Mouse (Mus musculus) gastrocnemius, postnatal 4 days (tissue): ENCODE data around the gene Ceacam20. TPM values are rescaled to one million over a fixed set of nuclear protein-coding genes. Genes with fewer than 3 reads are reported as not detected.
"Not testable (repeated sequence)": the region's sequence is repeated elsewhere in the genome, so short reads cannot be mapped to it uniquely, and the experiment has no call there.

Source experiments
- DNase-seq, 2 experiments: peaks; one replicate each; pipeline ENCODE4 v3.0.0; 2021 to 2022; ENCODE audit warnings: low spot score in 2 of 2, mixed read lengths in 2 of 2
- total RNA-seq, 2 experiments: library from RNA; stranded (reverse); gene quantifications; 2 replicates each; pipeline ENCODE4 v1.2.3; 2021

Ceacam20 gene
- total RNA-seq, 2 experiments from 2014 or later = not detected

DNA sequence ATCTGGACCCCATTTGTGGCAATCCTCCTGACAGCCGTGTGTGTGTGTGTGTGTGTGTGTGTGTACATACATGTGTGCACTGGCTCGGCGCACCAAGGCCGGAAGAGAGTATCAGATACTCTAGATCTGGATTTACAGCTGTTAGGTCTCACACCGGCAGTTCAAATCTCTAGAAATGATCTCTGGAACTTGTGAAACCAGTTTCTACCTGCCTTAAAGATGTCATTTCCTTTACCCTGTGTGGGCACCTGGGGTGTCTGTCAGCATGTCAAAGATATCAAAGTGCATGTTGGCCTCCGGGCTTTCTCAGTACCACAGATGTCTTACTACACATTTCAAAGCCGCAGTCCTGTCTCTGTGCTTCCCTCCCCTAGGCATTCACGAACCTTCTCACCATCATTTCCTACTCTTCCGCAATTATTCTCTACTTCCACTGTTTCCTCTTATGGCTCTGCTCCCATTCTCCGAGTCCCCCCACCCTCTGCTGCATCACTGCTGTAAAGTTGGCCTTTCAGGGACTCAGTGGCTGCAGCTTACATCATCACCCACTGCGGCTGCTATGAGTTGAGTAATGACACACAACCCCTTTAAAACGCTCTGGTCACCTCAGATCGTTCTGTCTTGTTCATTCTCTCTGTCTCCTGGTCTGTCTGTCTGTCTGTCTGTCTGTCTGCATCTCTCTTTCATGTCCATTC, 19.2 kb upstream of the Ceacam20 start:
- DNase-seq = no peak

DNA sequence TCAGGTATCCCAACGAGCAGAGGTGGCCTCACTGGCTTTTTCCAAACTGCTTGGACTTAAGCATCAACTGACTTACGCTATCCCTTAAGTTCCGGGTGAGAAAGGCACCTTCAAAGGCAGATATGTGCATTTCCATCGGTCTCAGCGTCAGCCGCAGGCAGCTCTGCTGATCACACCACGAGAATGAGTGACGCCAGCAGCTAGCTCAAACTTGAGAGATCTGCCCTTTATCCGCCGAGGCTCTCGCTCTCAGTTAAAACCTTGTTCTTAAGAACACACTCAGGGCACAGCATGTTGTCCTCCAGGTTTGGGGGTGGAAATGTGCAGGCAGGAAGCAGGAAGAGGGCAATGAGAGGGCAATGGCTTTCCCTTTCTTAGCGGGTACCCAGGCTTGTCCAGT, 16.3 kb upstream of the Ceacam20 start:
- no peak for DNase-seq

DNA sequence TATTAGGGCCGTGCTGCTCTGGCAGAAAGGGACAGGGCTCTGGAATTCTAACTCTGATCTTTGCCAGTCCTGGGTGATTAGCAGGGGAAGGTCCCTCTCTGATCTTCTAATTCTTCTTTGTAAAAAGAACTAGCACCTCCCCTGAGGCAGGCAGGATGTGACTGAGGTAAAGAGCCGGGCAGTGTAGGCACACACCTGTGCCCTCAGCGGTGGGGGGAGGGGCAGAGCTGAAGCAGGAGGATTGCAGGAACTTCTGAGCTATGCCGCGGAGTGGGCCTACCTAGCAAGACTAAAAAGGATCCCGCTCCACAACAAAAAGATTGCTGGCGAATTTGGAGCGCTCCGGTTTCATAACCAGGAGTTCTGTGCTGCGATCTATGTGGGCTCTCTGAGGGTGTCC, 15.2 kb upstream of the Ceacam20 start:
- DNase-seq = no peak

DNA sequence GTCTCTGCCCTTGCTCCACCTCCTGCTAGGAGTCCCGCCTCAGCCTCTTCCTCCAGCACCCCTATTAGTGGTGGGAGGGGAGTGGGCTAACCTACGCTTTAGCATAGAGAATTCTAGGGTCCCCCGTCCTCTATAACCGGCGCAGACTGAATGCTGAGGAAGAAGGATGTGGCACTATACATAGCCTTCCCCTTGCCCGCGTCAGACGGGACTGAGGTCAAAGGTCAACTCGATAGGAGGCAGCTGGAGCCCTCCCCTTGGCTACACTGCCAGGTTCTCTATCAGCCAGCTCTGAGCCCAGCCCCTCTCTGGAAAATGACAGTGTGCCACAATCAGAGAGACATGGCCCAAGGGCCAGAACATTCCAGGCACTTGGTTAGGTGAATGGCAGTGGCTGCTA, 14.6 kb upstream of the Ceacam20 start, which contains the start of gene Igsf23:
TSS of gene Igsf23 (minus strand) at position 168 of the 400 bp plus-strand sequence.
- no peak for DNase-seq

DNA sequence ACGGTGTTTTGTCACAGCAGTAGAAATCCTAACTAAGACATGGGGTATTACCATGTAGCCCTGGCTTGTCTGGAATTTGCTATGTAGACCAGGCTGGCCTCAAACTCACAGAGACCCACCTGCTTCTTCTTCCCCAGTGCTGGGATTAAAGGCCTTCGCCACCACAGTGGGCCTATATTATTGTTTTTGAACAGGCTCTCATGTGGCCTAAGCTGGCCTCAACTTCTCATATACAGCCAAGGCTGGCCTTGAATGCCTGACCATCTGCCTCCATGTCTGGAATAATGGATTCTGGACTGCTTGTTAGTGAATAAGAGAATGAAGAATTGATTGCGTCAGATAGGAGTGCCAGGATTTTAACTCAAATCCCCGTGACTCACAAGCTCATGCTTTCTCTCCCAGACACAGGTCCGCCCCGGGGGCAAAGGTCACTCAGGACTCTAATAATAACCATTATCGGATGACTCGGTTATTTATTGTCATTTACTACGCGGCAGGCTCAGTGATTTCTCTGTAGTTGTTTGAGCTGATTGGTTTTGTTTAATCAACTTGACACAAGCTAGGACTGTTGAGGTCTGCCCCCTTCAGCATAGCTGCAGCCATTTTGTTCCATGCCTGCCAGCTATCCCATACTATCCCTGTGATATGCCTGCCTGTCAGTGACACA, 12.8 kb upstream of the Ceacam20 start:
- no peak for DNase-seq

DNA sequence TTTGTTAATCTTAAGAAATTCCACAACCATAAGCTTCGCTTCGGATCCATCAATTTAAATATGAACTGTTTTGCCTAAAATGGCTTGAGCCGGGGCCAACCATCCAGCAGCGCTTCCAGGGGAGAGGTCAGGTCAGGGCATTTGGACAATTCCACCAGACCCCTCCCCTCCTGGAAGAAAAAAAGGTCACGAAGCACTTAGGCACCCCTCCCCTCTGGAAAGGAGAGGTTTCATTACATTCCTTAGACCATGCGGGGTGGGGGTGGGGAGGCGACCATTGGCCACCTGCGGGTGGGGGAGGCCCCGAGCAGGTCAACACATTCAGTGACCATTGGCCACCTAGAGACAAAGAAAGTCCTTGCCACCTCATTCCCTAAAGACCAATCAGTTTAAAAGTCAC, 12.2 kb upstream of the Ceacam20 start:
- DNase-seq = no peak

DNA sequence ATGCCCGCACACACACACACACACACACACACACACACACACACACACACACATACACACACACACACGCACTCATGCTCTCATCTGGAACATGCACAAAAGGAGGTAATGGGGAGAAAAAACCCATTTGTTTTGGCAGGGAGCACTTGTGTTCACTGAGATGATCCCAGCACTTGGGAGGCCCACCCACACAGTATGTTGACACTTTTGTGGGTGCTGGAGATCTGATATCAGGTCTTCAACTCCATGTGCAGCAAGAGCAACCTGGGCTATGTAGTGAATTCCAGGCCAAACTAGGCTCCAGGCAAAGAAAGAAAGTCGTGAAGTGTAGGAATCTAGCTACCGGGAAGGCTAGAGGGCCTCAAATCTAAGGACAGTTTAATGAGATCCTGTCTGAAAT, 9.4 kb upstream of the Ceacam20 start:
- DNase-seq = no peak

DNA sequence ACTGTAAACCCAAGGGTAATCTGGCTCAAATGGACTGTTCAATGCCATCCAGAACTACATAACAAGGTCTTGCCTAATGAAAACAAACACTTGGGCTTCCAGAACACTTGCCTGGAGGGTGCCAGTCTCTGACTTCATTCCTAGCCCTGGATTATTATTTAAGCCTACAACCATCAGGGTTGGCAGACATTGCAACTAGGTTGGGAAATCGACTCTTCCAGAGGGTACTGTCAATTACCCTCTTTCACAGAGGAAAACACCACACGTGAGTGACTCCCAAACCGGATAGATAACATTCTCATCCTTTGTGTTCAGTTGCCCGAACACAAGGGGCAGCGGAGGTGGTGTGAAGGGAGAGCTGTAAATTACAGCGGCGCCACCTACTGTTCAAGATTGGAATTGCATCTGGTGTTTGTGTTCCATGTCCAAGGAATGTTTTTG, 8.9 kb upstream of the Ceacam20 start:
- DNase-seq = peak; percentile 77 to 88

DNA sequence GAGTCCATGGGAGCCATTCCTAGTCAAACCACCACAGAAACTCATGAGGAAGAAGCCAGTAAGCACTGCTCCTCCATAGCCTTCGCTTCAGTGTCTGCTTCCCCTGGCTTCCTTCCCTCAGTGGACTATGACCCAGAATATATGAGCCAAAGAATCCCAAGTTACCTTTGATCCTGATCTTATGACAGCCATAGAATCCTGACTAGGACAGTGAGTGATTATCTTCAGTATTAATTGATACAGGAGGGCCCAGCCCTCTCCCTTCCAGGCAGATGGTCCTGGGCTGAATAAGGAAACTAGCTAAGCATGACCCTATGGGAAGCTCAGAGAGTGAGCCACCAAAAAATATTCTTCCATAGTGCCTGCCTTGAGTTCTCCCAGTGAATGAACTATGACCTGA, 2.8 kb upstream of the Ceacam20 start:
- DNase-seq = no peak

DNA sequence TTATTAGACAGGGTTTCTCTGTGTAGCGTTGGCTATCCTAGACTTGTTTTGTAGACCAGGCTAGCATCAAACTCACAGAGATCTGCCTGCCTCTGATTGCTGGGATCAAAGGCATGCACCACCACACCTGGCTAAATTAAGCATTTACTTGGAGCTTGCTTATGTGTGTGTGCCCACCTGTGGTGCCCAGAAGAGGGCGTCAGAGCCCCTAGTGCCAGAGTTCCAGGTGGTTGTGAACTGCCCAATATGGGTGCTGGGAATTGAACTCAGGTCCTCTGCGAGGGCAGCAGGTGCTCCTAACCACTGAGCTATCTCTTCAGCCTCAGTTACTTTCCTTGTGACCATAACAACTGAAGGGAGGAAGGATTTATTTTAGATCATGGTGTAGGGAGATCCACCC, 3.9 kb downstream of the Ceacam20 start:
- no peak for DNase-seq

DNA sequence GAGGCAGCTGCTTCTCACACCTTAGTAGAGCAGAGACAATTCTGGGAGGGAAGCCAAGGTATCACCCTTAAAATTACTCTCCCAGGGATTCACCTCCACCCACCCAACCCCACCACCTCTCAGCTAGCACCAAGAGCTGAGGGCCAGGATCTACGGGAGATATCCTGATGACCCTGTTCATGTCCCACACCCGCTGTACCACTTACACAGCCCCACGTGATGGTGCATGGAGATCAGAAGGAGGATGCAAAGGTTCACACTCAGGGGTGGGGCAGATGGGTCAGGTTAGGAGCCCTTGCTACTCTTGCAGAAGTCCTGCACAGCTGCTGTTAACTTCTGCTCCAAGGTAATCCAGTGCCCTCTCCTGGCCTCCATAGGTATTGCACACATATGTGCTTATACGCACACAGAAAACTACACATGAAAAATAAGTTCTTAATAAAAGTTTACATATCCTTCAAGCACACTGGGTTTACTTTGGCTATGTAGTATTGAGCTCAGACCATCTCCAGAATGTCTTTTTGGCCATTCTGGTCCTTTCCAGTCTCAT, 4.4 kb downstream of the Ceacam20 start:
- no peak for DNase-seq

DNA sequence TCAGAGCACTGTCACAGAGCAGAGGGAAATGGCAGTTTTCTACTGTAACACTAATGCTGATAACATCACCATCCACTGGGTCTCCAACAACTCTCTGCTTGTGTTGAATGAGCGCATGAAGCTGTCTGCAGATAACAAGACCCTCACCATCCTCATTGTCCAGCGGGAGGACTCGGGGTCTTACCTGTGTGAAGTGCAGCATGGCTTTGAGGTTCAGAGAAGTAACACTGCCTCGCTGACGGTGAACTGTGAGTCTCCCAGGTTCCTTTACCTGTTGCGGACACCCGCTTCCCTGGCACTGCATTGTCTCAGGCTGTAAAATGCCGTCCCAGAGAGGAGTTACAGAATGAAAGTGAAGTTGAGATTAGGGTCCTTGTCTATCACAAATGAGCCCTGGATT, 5.0 kb downstream of the Ceacam20 start:
- no peak for DNase-seq

DNA sequence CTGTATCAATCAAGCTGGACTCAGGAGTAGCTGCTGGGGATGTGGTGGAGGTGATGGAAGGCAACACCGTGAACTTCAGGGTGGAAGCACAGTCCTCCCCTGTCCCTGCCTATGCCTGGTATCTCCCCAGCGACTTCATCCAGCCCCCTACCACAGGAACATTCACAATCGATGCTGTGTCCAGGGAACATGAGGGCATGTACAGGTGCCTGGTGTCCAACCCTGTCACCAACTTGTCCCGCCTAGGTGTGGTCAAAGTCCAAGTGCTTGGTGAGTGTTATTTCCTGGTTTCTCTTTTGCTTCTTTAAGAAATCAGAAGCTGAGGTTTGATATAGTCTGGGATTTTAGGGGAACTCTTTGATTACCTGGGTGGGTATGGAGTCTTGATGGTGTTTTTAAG, 6.3 kb downstream of the Ceacam20 start:
- no peak for DNase-seq

DNA sequence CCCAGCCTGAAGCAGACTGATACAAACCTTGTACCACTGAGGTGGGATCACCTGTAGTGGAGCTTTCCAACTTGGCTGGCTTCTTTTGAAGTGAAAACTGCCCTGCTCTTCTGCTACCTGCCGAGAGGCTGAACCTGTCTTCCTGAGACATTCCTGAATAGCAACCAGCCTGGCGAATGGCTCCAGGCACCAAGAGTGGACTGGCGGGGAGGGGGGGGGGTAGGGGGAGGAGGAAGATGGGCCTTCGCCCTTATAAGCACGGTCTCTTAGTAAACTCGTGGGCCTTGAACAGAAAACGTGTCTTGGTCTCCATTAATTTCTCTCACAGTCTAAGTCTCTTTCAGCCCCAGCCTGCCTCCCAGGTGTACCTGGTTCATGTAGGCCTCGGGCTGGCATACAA, 26.0 kb downstream of the Ceacam20 start, which contains the start of gene Nlrp9b:
TSS of gene Nlrp9b (plus strand) at position 301 of the 400 bp plus-strand sequence.
- DNase-seq = not testable (repeated sequence)

DNA sequence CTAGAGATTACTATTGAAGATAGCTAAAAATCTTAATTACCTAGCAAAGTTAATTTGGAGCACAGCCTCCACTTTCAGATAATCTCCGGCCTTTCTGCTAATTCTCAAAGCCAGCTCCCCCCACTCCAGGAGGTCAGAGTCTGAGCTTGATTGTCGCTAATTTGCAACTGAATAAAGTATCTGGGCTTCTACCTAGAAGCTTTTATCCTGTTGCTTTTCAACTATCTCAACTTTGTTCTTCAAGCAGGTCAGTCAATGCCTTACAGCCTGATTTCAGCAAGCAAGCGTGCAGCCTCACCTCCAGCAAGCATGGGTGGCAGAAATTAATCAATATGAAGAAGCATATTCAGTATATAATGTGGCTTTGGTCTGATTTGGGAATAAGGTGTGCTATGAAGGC, 31.5 kb downstream of the Ceacam20 start:
- not testable (repeated sequence) for DNase-seq

DNA sequence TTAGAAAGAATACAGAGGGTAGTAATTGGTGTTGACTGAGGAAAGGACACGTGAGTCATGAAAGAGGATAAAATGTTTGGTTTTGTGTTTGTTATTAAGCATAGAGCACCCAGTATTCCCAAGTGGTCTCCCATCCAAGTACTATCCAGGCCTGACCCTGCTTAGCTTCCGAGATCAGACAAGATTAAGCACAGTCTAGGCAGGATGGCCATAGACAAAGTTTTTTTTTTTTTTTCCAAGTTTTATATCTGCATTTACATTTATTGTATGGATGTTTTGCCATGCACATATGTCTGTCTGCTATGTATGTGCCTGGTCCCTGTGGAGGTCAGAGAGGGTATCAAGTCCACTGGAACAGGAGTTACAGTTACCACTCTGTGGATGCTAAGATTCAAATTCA, 44.8 kb downstream of the Ceacam20 start:
- DNase-seq = no peak

Other genes starting within 250 kb of the Ceacam20 start
- gene Tomm40, start 250.0 kb upstream of the Ceacam20 start, total RNA-seq = 10 to 100 TPM; 68.4 to 72.0 TPM
- 10 to 100 TPM; 21.1 to 23.2 TPM for gene Nectin2, start 214.9 kb upstream of the Ceacam20 start, total RNA-seq
- gene Bcam, start 194.4 kb upstream of the Ceacam20 start, total RNA-seq = 100 to 1,000 TPM; 119 to 144 TPM
- under 1 TPM; 0.76 to 0.96 TPM for gene Cblc, start 168.6 kb upstream of the Ceacam20 start, total RNA-seq
- gene Bcl3, start 142.6 kb upstream of the Ceacam20 start, total RNA-seq = 1 to 10 TPM; 5.1 to 5.7 TPM
- not detected for gene Gm19345, start 113.4 kb upstream of the Ceacam20 start, total RNA-seq
- gene Ceacam16, start 104.1 kb upstream of the Ceacam20 start, total RNA-seq = not detected
- not detected for gene Ceacam19, start 77.4 kb upstream of the Ceacam20 start, total RNA-seq
- gene Pvr, start 44.3 kb upstream of the Ceacam20 start, total RNA-seq = 10 to 100 TPM; 22.3 to 23.0 TPM
- not detected for gene Igsf23, start 14.7 kb upstream of the Ceacam20 start, total RNA-seq
- not detected for gene Nlrp9b, start 26.1 kb downstream of the Ceacam20 start, total RNA-seq
- gene Vmn1r91, start 134.3 kb downstream of the Ceacam20 start, total RNA-seq = not detected
- not detected for gene Gm16442, start 157.2 kb downstream of the Ceacam20 start, total RNA-seq
- not detected for gene Vmn1r93, start 173.7 kb downstream of the Ceacam20 start, total RNA-seq
- not detected for gene Vmn1r94, start 203.0 kb downstream of the Ceacam20 start, total RNA-seq
- not detected for gene Vmn1r95, start 228.3 kb downstream of the Ceacam20 start, total RNA-seq
- not detected for gene Gm6164, start 240.2 kb downstream of the Ceacam20 start, total RNA-seq